Mouse (Mus musculus) T-helper 2 cell (primary cell): ENCODE measurements around the gene Vsig2.

ENCODE experiments used
- in situ Hi-C: fragments of 300-600 bp; cut with MboI, MseI; formaldehyde crosslinking; loops from one replicate; pipeline ENCODE4 v1.15.1; 2025; ENCODE audit warnings: high pct_unique_total_duplicates

Vsig2 gene

DNA sequence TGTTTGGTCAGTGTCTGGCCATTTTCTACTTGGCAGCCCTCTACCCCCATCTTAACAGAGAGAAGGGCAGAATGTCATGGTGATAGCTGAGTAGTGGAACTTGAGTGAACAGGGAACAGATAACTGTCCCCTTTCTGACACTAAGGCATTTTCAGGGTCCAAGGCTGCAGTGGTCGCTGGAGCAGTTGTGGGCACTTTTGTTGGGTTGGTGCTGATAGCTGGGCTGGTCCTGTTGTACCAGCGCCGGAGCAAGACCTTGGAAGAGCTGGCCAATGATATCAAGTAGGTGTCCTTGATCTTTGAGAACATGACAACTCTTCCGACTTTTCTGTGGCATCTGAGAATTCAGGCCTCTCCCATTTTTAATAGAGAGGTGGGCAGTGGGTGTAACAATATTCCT lies 2.2 kb upstream of the Vsig2 start:
- in situ Hi-C loops = no loop called here

DNA sequence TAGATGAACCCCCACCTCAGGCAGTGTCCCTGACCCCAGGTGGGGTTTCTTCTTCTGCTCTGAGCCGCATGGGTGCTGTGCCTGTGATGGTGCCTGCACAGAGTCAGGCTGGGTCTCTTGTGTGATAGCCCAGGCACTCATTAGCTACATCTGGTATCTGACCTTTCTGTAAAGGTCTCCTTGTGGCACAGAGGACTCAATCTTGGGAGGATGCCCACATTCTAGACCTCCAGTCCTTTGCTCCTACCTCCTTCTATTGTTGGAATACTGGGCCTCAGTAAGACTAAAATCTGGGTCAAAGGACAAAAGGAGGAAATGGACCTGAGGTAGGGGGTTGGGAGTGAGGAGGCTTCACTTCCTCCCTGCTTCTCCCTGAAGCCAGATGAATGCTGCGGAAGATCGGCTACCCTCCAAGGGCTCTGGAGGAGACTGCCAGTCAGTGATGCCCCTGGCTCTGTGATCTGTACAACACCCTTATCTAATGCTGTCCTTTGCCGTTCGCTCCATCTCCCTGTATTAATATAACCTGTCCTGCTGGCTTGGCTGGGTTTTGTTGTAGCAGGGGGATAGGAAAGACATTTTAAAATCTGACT lies 1.3 kb upstream of the Vsig2 start:
- in situ Hi-C loops = no loop called here

- in situ Hi-C loops = no loop called here
Measured at GRCm38 (mm10) chr9:37540226-37540625, 1.2 kb downstream of the Vsig2 start.

- in situ Hi-C loops = no loop called here
Measured at GRCm38 (mm10) chr9:37540701-37541575, 1.9 kb downstream of the Vsig2 start.

- in situ Hi-C loops = no loop called here
Measured at GRCm38 (mm10) chr9:37541851-37542642, 3.0 kb downstream of the Vsig2 start.

DNA sequence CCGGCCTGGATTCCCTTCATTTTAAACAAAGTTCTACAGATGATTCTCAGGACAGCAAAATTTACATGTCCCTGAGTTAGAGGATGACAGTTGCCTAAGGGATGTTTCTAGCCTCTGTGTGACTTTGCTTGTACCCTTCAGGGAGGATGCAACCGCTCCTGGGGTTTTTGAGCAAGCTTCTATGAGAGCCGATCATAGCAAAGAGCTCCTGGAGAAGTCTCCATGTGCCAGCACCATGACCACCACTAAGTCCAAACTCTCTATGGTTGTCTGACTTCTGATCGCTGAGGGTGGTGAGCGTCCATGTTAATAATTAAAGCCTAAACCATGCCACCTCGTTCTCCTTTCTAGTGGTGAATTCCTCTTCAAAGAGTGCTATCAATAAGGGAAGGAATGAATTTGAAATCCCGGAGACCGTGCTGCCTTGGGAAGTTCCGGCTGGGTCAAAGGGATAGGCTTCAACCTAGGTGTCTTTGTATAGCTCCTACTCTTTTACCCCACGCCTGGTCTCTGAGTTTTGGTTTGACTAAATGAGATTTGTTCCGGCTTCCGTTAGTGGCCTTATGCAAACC lies 4.9 kb downstream of the Vsig2 start:
- in situ Hi-C loops = no loop called here

DNA sequence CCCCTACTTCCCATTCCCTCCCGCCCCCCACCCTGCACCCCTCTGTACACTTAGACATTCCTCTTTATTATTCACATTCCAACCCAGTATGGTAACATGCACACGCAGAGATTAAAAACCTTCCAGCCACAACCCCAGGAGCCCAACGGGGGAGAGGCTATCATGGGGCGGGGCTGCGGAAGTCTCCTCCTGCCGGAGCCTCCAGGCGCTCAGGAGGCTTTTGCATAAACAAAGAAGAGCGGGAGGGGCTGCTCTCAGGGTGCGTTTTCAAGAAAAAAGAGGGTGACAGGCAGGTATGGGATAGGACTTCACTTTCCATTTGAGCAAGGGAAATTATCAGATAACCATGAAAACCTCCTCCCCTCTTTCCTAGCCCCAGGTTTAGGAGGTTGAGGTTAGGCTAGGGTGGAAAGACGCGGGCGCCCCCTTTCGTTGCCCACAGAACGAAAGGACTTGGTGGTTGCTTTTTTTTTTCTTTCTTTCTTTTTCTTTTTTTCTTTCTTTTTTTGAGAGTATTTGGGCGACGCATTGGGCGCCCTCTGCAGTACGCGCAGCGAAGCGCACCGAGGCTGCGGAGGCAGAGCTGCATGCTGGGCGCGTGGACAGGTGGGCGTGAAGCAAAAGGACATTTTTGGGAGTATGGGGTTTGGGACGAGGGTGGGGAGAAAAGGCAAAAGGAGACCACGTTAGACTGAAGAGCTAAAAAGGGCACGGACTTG lies 5.6 kb downstream of the Vsig2 start:
- in situ Hi-C loops = no loop called here

DNA sequence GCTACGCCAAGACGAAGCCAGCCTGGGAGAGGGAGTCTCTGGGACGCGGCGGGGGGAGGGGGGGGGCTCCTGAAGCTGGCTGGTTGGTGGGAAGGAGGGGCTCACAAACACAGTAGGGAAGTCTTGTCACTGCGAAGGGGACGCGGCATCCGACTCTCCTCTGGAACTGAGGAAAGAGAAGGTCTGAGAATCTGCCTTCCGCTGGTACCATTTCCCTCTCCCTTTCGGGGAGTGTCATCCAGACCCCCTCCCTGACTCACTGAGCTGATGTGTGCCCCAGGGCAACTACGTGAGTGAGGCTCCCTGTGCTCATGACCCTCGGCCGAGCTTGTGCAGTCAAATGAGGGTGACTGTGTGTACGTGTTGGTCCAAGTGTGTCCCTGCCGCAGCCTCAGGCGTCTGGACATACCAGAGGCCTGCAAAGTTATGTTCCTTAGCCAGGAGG lies 6.1 kb downstream of the Vsig2 start:
- in situ Hi-C loops = no loop called here

GRCm38 (mm10) chr9:37545847-37546452 lies 6.9 kb downstream of the Vsig2 start:
- in situ Hi-C loops = no loop called here

DNA sequence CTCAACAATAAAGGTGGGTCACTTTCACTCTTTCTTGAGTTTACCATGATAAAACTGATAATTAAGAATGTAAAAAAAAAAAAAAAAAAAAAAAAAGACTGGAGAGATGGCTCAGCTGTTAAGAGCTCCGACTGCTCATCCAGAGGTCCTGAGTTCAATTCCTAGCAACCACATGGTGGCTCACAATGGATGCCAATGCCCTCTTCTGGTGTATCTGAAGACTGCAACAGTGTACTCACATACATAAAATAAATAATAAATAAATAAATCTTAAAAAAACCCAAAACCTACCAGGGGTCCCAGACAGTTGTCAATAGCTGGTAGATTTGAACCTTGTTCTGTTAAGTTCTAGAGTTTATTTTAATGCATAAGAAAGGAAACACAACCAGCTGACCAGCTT lies 7.8 kb downstream of the Vsig2 start:
- in situ Hi-C loops = no loop called here

DNA sequence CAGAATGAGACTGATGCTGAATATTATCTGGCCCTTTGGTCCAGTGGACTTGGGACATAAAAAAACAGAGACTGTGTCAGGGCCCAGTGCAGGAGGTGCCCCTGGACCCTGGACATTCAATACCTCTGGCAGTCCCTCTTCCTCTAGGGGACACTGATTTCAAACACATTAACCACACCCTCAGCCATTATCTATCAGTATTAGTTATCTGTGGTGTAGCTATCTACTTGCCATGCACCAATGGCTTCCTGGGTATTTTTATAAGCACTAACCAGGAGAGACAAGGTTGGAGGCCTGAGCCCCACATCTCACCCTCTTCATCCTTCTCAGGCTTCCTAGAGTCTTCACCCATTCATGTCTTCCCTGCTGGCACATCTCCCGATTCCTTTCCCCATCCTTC lies 11.4 kb downstream of the Vsig2 start:
- in situ Hi-C loops = no loop called here

DNA sequence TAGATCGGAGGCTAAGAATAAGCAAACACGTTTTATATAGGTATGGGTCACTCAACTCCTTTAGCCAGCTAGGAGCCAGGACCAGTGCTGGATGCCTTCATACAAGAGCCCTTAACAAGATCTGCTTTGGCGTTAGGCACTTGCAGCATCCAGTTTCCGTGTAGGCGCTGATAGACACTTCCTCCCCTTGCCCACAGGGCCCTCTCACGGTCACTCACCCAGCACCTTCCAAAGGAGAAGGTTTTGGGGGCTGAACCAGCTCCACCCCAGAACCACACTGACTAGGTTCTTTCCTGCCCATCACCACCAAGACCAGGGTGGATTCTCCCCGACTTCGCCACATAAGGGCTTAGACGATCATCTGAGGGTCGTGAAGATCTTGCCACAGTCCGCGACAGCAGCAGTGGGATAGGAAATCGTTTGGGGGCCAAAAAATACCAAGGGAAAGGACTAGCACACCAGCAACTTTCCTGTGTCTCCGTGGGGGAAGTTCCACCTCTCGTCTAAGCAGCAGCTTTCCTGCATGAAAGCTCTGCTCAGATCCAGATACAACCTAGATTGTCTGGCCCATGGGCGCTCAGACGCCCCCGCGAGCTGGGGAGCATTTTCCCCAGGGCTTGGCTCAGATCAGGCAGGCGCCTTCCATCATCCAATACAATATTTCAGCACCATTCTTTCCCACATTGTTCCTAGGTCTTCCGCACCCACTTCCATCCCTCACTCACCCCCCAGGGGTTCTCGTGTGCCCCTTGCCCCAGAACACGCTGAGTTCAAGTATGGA lies 12.9 kb downstream of the Vsig2 start:
- in situ Hi-C loops = no loop called here

GRCm38 (mm10) chr9:37552536-37553293 lies 13.7 kb downstream of the Vsig2 start, which contains the start of gene Nrgn:
TSS of gene Nrgn (minus strand) at chr9:37552904.
- in situ Hi-C loops = no loop called here

DNA sequence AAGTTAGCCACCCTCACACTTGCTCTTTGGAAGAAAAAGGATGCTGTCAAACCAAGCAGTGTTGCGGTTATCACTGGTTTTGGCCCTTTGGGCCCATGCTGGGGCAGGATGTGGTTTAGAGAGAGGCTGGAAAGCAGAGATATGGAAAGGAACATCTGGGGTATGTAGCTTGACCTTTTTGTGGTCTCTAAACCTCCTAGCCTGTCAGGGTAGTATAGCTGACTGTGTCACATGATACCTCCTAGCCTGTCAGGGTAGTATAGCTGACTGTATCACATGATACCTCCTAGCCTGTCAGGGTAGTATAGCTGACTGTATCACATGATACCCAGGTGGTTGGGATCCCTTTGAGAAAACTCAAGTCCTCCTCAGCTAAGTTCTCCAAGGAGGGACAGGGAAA lies 15.2 kb downstream of the Vsig2 start:
- in situ Hi-C loops = no loop called here

DNA sequence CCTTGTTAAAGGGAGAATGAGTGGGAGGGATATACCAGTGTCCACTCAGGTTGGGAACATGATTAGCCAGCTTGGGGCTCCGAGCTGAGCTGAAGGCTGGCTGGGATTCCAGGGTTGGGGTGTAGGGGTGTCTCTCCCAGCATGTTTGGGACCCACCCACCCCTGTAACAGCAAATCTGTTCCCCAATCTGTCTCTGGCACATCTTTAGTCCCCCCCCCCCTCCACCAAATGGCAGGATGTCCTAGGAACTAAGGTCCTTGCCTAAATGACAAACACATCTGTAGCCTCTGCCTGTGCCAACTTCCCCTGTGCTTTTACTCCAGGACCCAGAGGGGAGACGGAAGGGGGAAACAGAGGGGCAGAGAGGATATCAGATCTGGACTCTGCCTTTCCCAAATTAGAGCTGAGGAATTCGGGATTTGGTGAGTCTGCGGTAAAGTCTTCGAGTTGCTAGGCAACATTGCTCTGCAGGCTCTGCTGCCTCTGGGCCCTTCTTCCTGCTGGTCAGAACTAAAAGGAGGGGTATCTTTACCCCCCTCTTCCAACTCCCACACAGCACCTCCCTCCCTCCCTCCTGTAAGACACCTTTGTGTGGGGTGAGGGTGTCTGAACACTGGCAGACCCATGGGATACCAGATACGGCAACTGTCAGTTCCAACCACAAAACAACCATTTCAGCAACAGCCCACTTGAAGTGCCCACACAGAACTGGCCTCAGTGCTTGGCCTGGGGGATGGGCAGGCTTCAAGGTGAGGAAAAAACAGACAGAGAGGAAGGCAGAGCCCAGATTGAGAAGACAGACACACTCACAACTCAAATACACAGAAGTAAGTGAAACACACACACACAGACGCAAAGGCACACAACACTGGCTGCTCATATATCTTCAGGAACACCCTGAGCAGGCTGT lies 16.0 kb downstream of the Vsig2 start, which contains the start of gene Siae:
Siae (plus strand) TSS at position 861 of the 911 bp plus-strand sequence.
- in situ Hi-C loops = no loop called here

DNA sequence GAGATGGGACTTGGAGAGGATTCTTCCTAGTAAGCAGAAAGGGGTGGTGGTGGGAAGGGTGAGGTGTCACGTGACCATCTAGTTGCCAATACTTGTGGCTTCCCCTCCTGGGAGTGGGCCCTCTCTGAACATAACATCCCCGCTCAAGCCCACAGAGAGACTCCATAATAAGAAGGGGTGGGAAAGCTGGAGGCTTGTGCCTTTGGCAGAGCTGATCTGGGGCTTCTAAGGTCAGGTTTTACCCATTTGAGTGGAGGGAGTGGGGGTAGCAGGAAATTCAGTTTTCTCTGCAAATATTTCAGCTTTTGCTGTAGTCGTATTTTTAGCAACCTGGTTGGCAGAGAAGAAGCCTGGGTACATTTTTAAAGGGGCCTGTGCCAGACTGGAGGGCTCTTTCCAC lies 17.3 kb downstream of the Vsig2 start:
- in situ Hi-C loops = no loop called here

DNA sequence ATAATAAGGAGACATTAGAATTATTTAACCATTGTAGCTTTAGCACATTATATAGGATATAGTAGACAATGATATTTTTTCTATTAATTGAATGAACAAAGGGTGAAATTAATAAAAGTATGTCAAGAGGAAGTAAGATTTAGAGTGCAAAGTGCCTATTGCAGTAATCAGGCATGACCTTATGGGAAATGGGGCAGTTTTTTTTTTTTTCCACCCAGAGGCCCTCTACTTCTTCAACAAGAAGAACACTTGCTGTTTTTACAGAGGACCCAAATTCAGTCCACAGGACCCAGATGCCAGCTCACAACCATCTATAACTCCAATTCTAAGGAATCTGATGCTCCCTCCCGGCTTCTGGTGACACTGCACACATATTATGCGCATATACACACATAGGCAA lies 21.6 kb downstream of the Vsig2 start:
- in situ Hi-C loops = no loop called here

GRCm38 (mm10) chr9:37563805-37564204 lies 24.8 kb downstream of the Vsig2 start:
- in situ Hi-C loops = no loop called here
